Mouse (Mus musculus) heart, adult 2 months (tissue): Measurements from ENCODE around the gene Tnni1.

ENCODE experiments used
- CTCF ChIP-seq: fragments of 200-600 bp; IDR thresholded peaks from 2 replicates; pipeline ENCODE4 v1.8.1; 2022; ENCODE audit warnings: antibody characterized with exemption, mild to moderate bottlenecking, moderate library complexity
- POLR2A ChIP-seq: fragments of 200-500 bp; IDR thresholded peaks from 2 replicates; pipeline ENCODE4 v1.6.1; 2011; ENCODE audit warnings: mild to moderate bottlenecking, low read depth, low read length, control low read depth; ENCODE audit not compliant: insufficient read depth

GRCm38 (mm10) chr1:135731393-135731792, 47.8 kb upstream of the Tnni1 start:
- TF ChIP-seq POLR2A (no peak), CTCF (no peak)
